Mouse (Mus musculus) heart, postnatal 4 days (tissue): ENCODE measurements around the gene Jup. TPM values are rescaled to one million over a fixed set of nuclear protein-coding genes. Genes with fewer than 3 reads are reported as not detected.

ENCODE experiments used
- microRNA-seq, 2 experiments: library from miRNA; unstranded; fragments of <30 nt; microRNA quantifications; one replicate each; pipeline ENCODE4 v1.2.0; 2021 to 2022
- total RNA-seq, 2 experiments: library from RNA; stranded (reverse); gene quantifications; 2 replicates each; pipeline ENCODE4 v1.2.3; 2021

Jup gene
- total RNA-seq, 2 experiments from 2014 or later = 223 to 234 TPM

Small RNA genes within 50 kb of the gene (microRNA-seq; reads per million reads assigned to microRNA genes)
- gene Gm27374 = 0 reads per million in 2 experiments

Other genes with a start within 250 kb of the Jup start
- 10 to 100 TPM; 16.1 to 21.1 TPM for gene Krt19, start 249.1 kb downstream of the Jup start, total RNA-seq
- gene Krt9, start 204.5 kb downstream of the Jup start, total RNA-seq = not detected
- gene Krt14, start 190.2 kb downstream of the Jup start, total RNA-seq = 1 to 10 TPM; 1.6 to 2.9 TPM
- gene Krt16, start 148.9 kb downstream of the Jup start, total RNA-seq = not detected
- under 1 TPM in 1 of 2 experiments, not detected in 1; 0.29 TPM for gene Krt17, start 136.7 kb downstream of the Jup start, total RNA-seq
- not detected for gene Krt42, start 127.9 kb downstream of the Jup start, total RNA-seq
- 1,000 to 10,000 TPM; 1,236 to 1,276 TPM for gene Eif1, start 77.9 kb downstream of the Jup start, total RNA-seq
- gene Gast, start 63.4 kb downstream of the Jup start, total RNA-seq = not detected
- 1 to 10 TPM; 3.1 to 4.1 TPM for gene Hap1, start 41.6 kb downstream of the Jup start, total RNA-seq
- 10 to 100 TPM; 28.0 to 30.0 TPM for gene P3h4, start 17.1 kb upstream of the Jup start, total RNA-seq
- gene Fkbp10, start 17.9 kb upstream of the Jup start, total RNA-seq = 10 to 100 TPM; 68.8 to 76.1 TPM
- gene Nt5c3b, start 44.0 kb upstream of the Jup start, total RNA-seq = 10 to 100 TPM; 52.3 to 55.3 TPM
- gene Klhl10, start 44.2 kb upstream of the Jup start, total RNA-seq = under 1 TPM; 0.43 to 0.59 TPM
- 10 to 100 TPM; 11.8 to 13.4 TPM for gene Klhl11, start 75.0 kb upstream of the Jup start, total RNA-seq
- gene Acly, start 130.2 kb upstream of the Jup start, total RNA-seq = 10 to 100 TPM; 60.7 to 63.4 TPM
- under 1 TPM; 0.21 to 0.70 TPM for gene Ttc25, start 147.8 kb upstream of the Jup start, total RNA-seq
- gene Cnp, start 177.1 kb upstream of the Jup start, total RNA-seq = 1 to 10 TPM; 6.3 to 7.3 TPM
- gene Nkiras2, start 221.5 kb upstream of the Jup start, total RNA-seq = 10 to 100 TPM; 53.7 to 57.7 TPM
- 100 to 1,000 TPM; 223 to 232 TPM for gene Dnajc7, start 222.4 kb upstream of the Jup start, total RNA-seq